Mouse (Mus musculus) activated CD4-positive, CD25-positive, alpha-beta regulatory T cell, adult 9 weeks (primary cell): ENCODE measurements around the gene Olfr905. TPM values are rescaled to one million over a fixed set of nuclear protein-coding genes. Genes with fewer than 3 reads are reported as not detected.

Experiments
- polyA plus RNA-seq: library from polyadenylated mRNA; unstranded; fragments of 100-300 nt; shearing (Covaris generic); gene quantifications from one replicate; pipeline ENCODE4 v1.2.1, GENCODE M21; 2017

The Olfr905 gene
- polyA plus RNA-seq = not detected

DNA sequence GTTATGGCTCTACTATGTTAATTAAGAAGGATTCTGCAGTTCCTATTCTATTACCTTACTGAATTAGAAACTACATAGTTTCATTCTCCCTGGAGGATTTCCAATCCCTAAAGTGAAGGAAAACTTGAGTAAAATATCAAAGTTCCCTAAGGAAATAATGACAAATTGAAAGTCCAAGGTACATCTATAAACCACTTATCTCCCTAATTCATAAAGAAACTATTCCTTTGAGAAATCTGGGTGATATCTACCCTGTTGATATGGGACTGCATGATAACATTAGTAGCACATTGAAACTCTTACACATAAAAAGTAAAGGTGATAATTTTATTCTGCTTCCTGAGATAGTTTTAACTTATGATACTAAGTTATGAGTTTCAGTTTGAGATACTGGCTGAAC lies at the start of gene Olfr905:
Gene Olfr905 (plus strand): TSS at position 301 of the 400 bp plus-strand sequence.

DNA sequence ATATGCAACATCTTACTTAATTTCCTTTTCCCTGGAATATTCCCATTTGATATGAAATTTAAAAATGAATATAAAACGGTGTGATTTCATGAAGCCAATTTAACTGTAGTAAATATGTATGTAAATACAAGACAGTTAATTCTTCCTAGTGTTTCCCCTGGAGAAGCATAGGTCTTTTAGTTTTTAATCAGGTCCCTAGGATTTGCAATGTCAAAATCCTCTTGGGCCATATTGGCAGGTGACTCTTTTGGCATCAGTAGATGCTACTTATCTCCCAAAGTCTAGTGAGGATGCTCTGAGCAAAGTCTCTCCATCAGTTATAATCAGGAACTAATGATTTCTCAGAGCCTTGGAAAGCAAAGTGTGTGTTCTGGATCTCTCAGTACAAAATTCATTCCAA lies 41.8 kb upstream of the Olfr905 start, which contains the start of gene Olfr901:
Gene Olfr901 (plus strand): TSS at position 301 of the 400 bp plus-strand sequence.

DNA sequence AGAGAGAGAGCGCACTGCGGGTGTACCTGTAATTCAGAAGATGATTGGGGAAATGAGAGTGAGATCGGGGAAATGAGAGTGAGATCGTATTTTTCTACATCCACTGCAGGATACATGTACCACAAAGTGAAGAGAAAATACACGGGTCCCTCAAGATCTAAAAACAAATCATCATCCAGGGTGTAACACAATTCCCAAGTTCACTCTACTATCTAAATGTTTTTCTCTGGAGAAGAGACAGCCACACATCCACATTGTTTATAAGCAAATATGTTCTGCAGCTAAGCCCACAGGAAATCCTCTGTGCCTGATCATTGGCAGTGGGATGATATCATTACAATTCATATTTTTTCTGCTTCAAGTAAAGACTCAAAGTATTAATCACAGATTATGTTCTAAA lies 23.6 kb upstream of the Olfr905 start, which contains the start of gene Olfr902:
Gene Olfr902 (plus strand): TSS at position 301 of the 400 bp plus-strand sequence.

DNA sequence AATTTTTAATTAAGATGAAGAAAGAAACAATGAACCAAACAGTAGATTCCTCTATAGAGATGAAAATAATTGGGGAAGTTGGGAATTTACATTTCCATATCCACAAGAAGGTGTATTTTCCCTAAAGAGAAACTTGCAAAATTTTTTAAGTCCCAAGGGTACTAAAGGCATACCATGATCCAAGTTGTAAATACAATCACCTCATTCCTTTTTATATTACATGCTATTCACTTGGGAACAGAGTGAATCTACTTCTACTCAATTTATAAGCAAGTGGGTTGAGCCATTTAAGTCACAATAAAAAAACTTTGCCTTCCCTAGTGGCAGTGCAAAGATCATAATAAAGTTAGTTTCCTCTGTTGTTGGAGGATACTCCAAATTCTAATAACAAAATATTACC lies 8.1 kb upstream of the Olfr905 start, which contains the start of gene Olfr904:
Gene Olfr904 (plus strand): TSS at position 301 of the 400 bp plus-strand sequence.

DNA sequence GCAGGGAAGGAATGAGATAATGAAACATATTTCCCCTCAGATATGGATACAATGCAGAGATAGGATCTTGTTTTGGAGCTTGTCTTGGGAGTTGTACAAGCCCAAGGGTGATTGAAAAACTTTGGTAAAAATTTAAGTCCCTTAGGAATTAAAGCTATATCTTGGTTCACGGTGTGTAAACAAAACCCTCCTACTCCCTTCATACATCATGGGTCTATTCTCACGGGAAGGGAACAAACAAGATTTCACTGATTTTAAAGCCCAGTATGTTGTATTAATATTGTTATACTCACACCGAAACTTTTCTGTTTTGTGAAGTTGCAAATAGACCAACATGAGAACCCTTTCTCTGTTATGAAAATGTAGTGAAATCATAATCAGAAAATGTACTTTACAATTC lies 15.9 kb downstream of the Olfr905 start, which contains the start of gene Olfr906:
Gene Olfr906 (plus strand): TSS at position 301 of the 400 bp plus-strand sequence.

DNA sequence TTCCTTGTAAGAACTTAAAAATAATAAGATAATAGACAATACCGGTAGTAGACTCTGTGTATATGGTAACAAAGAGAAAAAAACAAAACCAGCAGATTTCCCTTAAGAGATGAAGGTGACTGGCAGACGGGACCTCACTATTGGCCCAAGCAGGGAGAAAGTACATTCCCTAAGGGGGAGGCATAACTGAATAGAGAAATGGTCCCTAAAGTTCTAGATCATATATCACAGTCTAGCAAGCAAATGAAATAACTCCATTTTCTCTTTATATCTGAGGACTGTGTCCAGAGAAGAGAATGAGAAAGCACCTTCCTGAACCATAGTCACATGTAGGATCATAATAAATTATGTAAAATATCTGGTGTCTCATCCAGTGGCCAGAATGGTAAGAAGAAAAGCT lies 24.6 kb downstream of the Olfr905 start, which contains the start of gene Olfr907:
Gene Olfr907 (plus strand): TSS at position 301 of the 400 bp plus-strand sequence.

DNA sequence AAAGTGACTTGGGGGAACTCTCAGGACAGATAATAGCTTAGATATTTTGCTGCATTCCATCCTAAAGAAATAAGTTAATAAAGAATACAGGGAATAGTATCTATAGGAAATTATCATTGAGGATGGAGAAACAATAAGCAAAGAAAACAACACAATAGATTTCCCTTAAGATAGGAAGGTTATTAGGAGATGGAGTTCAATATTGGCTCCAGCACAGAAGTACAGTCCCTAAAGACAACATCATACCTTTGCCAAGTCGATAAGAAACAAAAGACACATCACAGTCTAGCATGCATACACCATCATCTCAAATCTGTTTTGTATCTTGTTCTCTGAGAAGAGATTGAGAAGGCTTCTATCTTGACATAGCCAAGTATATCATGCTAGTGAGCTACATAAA lies 50.4 kb downstream of the Olfr905 start, which contains the start of gene Olfr911-ps1:
Gene Olfr911-ps1 (plus strand): TSS at position 301 of the 400 bp plus-strand sequence.

Other genes starting within 250 kb of the Olfr905 start
- gene Olfr143, start 218.3 kb upstream of the Olfr905 start, polyA plus RNA-seq = not detected
- gene Olfr895, start 203.3 kb upstream of the Olfr905 start, polyA plus RNA-seq = not detected
- gene Olfr896-ps1, start 180.0 kb upstream of the Olfr905 start, polyA plus RNA-seq = not detected
- not detected for gene Olfr25, start 142.0 kb upstream of the Olfr905 start, polyA plus RNA-seq
- 0.11 TPM for gene Olfr898, start 122.7 kb upstream of the Olfr905 start, polyA plus RNA-seq
- gene Olfr250, start 104.2 kb upstream of the Olfr905 start, polyA plus RNA-seq = 0.07 TPM
- not detected for gene Olfr251, start 94.0 kb upstream of the Olfr905 start, polyA plus RNA-seq
- gene Olfr147, start 69.4 kb upstream of the Olfr905 start, polyA plus RNA-seq = not detected
- gene Olfr901, start 41.7 kb upstream of the Olfr905 start, polyA plus RNA-seq = 0.10 TPM
- gene Olfr902, start 23.5 kb upstream of the Olfr905 start, polyA plus RNA-seq = not detected
- not detected for gene Olfr904, start 8.0 kb upstream of the Olfr905 start, polyA plus RNA-seq
- not detected for gene Olfr906, start 16.0 kb downstream of the Olfr905 start, polyA plus RNA-seq
- not detected for gene Olfr907, start 24.7 kb downstream of the Olfr905 start, polyA plus RNA-seq
- gene Olfr911-ps1, start 50.5 kb downstream of the Olfr905 start, polyA plus RNA-seq = not detected
- not detected for gene Olfr910, start 66.7 kb downstream of the Olfr905 start, polyA plus RNA-seq
- gene Olfr912, start 109.1 kb downstream of the Olfr905 start, polyA plus RNA-seq = 0.05 TPM
- gene Olfr913, start 121.7 kb downstream of the Olfr905 start, polyA plus RNA-seq = not detected
- gene Olfr914, start 134.0 kb downstream of the Olfr905 start, polyA plus RNA-seq = not detected
- gene Olfr916, start 188.8 kb downstream of the Olfr905 start, polyA plus RNA-seq = not detected
- not detected for gene Olfr917, start 194.7 kb downstream of the Olfr905 start, polyA plus RNA-seq
- gene Olfr918, start 203.5 kb downstream of the Olfr905 start, polyA plus RNA-seq = not detected
- gene Olfr919, start 232.6 kb downstream of the Olfr905 start, polyA plus RNA-seq = not detected
- gene Vwa5a, start 247.2 kb downstream of the Olfr905 start, polyA plus RNA-seq = 61.8 TPM